Mouse (Mus musculus) midbrain, embryonic 12.5 days (tissue): ENCODE data around the gene Epha10. TPM values are rescaled to one million over a fixed set of nuclear protein-coding genes. Genes with fewer than 3 reads are reported as not detected.

ENCODE experiments used
- ATAC-seq: fragments of 200-750 bp; cut with Nextera tagmentation; 2 replicates; pipeline ENCODE4 v1.8.0; 2017; ENCODE audit warnings: low read depth, moderate TSS enrichment, moderate library complexity; ENCODE audit not compliant: low FRiP score
- H3K27ac ChIP-seq: fragments of 300-500 bp; sonication (generic); replicated peaks from 2 replicates; pipeline ENCODE4 v1.5.1; 2016; ENCODE audit warnings: mild to moderate bottlenecking
- H3K27me3 ChIP-seq: fragments of 300-500 bp; sonication (generic); 2 replicates; pipeline ENCODE4 v1.6.1; 2016; ENCODE audit warnings: mild to moderate bottlenecking
- H3K36me3 ChIP-seq: fragments of 300-500 bp; sonication (generic); 2 replicates; pipeline ENCODE4 v1.6.1; 2016
- H3K4me1 ChIP-seq: fragments of 300-500 bp; sonication (generic); 2 replicates; pipeline ENCODE4 v1.6.1; 2016
- H3K4me2 ChIP-seq: fragments of 300-500 bp; sonication (generic); replicated peaks from 2 replicates; pipeline ENCODE4 v1.6.1; 2016; ENCODE audit warnings: mild to moderate bottlenecking, moderate library complexity
- H3K4me3 ChIP-seq: fragments of 300-500 bp; sonication (generic); 2 replicates; pipeline ENCODE4 v1.5.1; 2016; ENCODE audit warnings: mild to moderate bottlenecking
- H3K9ac ChIP-seq: fragments of 300-500 bp; sonication (generic); replicated peaks from 2 replicates; pipeline ENCODE4 v1.6.1; 2016; ENCODE audit warnings: mild to moderate bottlenecking, moderate library complexity
- H3K9me3 ChIP-seq: fragments of 300-500 bp; sonication (generic); 2 replicates; pipeline ENCODE4 v1.6.1; 2016; ENCODE audit warnings: mild to moderate bottlenecking
- WGBS: fragments of 180-500 bp; shearing (Covaris S2); methylation state at CpG from one replicate; pipeline ENCODE4 v1.1.7; 2016; 5-methylcytosine and 5-hydroxymethylcytosine counted together
- polyA plus RNA-seq: library from polyadenylated mRNA; unstranded; fragments of >200 nt; fragmentation: Nextera tagmentation; extraction: Ambion mirVana; gene quantifications from 2 replicates; pipeline ENCODE4 v1.2.1, GENCODE M21; 2016

Epha10 gene
- polyA plus RNA-seq: 12.3 and 13.3 TPM in 2 replicates

GRCm38 (mm10) chr4:124880599-124880998 is at the start of gene Epha10:
TSS of gene Epha10 (plus strand) at chr4:124880899.
- H3K27me3 ChIP-seq: peaks cover 55% of the 10 kb centered on the region
- H3K36me3 ChIP-seq: no peaks in the 10 kb centered on the region
- peak within 1 kb of the TSS; percentile 77 for H3K4me2 ChIP-seq
- no peaks in the 10 kb centered on the region for H3K9me3 ChIP-seq
- 4% methylated on average over 11 of the region's 11 CpGs for WGBS
- peak within 1 kb of the TSS; percentile 58 for H3K4me3 ChIP-seq
- no peak for ATAC-seq
- H3K9ac ChIP-seq: peak within 1 kb of the TSS; percentile 53
- peaks cover 31% of the 10 kb centered on the region for H3K4me1 ChIP-seq
- peak within 1 kb of the TSS; percentile 83 for H3K27ac ChIP-seq

DNA sequence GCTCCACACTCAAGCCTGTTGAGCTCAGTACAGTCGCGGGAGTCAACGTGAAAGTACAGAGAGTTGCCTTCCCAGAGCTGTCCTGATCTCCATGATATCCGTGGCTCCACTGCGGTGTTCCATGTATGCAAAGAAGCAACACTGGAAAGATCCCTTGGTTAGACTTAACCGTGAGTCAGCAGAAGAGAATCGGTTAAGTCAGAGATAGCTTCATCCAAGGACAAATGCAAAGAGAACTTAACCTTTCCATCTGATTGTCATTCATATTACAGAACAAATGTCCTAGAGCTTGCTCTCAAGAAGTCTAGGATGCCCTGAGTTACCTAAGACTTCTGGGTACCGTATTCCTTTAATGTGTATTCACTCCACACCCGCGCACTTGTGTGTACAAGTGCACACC is 47.9 kb upstream of the Epha10 start:
- Histone ChIP-seq H3K9me3 (no peaks in the 10 kb centered on the region), H3K27me3 (no peaks in the 10 kb centered on the region), H3K4me2 (no peak overlapping the region), H3K4me3 (no peak overlapping the region), H3K4me1 (no peaks in the 10 kb centered on the region), H3K9ac (no peak overlapping the region), H3K36me3 (peaks cover 61% of the 10 kb centered on the region), H3K27ac (no peak overlapping the region)
- 96% methylated on average over 10 of the region's 10 CpGs for WGBS
- no peak for ATAC-seq

- Histone ChIP-seq H3K36me3 (peaks cover 70% of the 10 kb centered on the region), H3K27ac (no peak overlapping the region), H3K4me1 (no peaks in the 10 kb centered on the region), H3K9ac (no peak overlapping the region), H3K27me3 (no peaks in the 10 kb centered on the region), H3K4me2 (no peak overlapping the region), H3K9me3 (no peaks in the 10 kb centered on the region), H3K4me3 (no peak overlapping the region)
- ATAC-seq: no peak
- 88% methylated on average over 14 of the region's 14 CpGs for WGBS
Observed at GRCm38 (mm10) chr4:124838035-124838700, 42.5 kb upstream of the Epha10 start.

GRCm38 (mm10) chr4:124840998-124841397 is 39.7 kb upstream of the Epha10 start:
- WGBS: 100% methylated on average over 1 of the region's 1 CpGs
- peaks cover 71% of the 10 kb centered on the region for H3K36me3 ChIP-seq
- no peak overlapping the region for H3K4me2 ChIP-seq
- H3K9ac ChIP-seq: no peak overlapping the region
- ATAC-seq: no peak
- no peaks in the 10 kb centered on the region for H3K4me1 ChIP-seq
- no peak overlapping the region for H3K4me3 ChIP-seq
- no peaks in the 10 kb centered on the region for H3K9me3 ChIP-seq
- no peak overlapping the region for H3K27ac ChIP-seq
- H3K27me3 ChIP-seq: no peaks in the 10 kb centered on the region

DNA sequence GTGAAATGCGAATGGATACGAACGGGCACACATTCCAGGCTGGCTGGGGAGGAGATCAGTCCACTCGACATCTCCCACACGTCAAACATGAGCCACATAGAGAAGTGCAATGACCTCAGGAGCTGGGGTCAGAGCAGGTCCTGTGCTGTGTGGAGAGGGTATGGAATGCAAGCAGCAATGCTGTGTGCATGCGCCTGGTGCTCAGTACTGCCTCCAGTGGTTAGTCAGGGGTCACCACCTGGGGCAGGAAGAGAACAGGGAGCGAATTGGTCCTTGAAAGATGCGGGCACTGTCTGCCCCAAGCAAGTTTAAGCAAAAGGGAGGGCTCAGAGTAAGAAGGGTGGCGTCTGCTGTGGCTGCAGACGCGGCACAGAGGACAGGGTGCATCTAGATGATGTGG is 37.2 kb upstream of the Epha10 start:
- H3K4me3 ChIP-seq: no peak overlapping the region
- no peak for ATAC-seq
- peaks cover 8% of the 10 kb centered on the region; the same call in 1 of the 2 replicates for H3K4me1 ChIP-seq
- peaks cover 58% of the 10 kb centered on the region for H3K36me3 ChIP-seq
- WGBS: 59% methylated on average over 11 of the region's 11 CpGs
- no peaks in the 10 kb centered on the region for H3K27me3 ChIP-seq
- H3K27ac ChIP-seq: no peak overlapping the region
- no peaks in the 10 kb centered on the region for H3K9me3 ChIP-seq
- no peak overlapping the region for H3K9ac ChIP-seq
- H3K4me2 ChIP-seq: no peak overlapping the region

- H3K4me2 ChIP-seq: no peak overlapping the region
- 5% methylated on average over 8 of the region's 8 CpGs for WGBS
- no peak overlapping the region for H3K4me3 ChIP-seq
- H3K27ac ChIP-seq: 0 out of 2 replicates have a peak overlapping the region, but pooled peaks have one; percentile 7
- H3K9ac ChIP-seq: no peak overlapping the region; the same call in 1 of the 2 replicates
- peaks cover 22% of the 10 kb centered on the region for H3K36me3 ChIP-seq
- H3K9me3 ChIP-seq: no peaks in the 10 kb centered on the region
- no peak for ATAC-seq
- H3K27me3 ChIP-seq: no peaks in the 10 kb centered on the region
- peaks cover 27% of the 10 kb centered on the region for H3K4me1 ChIP-seq
Observed at GRCm38 (mm10) chr4:124847573-124847972, 33.1 kb upstream of the Epha10 start.

DNA sequence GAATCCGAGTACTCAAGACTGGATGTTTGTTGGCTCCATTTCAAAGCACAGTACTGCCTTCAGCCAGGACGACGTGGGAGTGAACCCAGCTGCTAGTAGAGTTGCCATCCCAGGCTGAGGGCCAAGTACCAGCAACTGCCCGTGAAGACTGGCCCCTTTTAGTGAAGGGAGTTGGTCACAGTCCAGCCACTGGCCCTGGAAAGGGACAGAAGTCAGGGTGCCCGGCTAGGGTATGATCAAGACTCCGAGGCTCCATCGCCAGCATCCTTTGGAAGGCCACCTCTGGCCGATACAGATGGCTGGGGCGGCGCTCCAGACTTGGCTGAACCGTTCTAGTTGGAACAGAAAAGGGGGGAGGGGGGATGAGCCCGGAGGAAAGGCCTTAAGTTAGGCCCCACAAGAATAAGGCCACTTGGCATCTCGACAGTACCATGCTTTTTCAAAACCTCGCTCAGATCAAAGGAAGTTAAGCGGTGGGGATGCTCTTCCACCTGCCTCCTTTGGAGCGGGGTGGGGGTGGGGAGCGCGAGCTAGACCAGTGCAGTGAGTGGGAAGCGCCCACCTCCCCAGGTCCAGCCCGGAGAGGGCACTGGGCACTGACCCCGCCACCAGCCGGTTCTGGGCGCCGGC is 31.0 kb upstream of the Epha10 start:
- WGBS: 2% methylated on average over 24 of the region's 24 CpGs
- Histone ChIP-seq H3K4me1 (peaks cover 27% of the 10 kb centered on the region), H3K27me3 (no peaks in the 10 kb centered on the region), H3K4me2 (peak overlapping the region; percentile 92), H3K9ac (peak overlapping the region; percentile 87), H3K9me3 (no peaks in the 10 kb centered on the region), H3K27ac (peak overlapping the region; percentile 96), H3K36me3 (peaks cover 22% of the 10 kb centered on the region), H3K4me3 (peak overlapping the region; percentile 100)
- peak; percentile 57 for ATAC-seq

DNA sequence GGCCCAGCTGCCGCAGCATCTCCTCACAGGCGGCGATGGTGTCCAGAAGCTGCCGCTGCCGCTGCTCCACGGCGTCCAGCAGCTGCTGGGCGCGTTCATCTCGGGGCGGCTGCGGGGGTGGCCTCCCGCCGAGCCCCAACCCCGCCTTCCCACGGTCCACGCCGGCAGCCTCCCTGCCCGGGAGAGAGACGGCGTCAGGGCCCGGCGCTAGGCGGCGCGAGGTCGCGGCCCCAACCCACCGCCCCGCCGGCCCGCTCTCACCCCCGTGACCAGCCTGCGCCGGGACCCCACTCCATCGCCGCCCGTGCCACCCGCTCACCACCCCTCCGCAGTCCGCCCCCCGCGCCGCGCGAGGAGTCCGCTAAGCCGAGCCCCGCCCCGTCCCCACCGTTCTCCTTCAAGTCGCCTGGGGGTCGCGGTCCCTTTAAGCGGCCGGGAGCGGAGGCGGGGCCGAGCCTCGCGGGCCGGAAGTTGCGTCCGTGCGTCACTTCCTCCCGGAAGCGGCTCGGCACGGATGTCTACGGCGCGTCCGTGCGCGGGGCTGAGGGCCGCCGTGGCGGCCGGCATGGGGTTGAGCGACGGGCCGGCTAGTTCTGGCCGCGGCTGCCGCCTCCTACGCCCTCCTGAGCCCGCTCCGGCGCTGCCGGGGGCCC is 30.3 kb upstream of the Epha10 start, which contains the start of gene Yrdc:
Yrdc (plus strand) TSS at position 419 of the 653 bp plus-strand sequence.
- peak within 1 kb of the TSS; percentile 87 for H3K9ac ChIP-seq
- WGBS: under 1% methylated on average over 86 of the region's 90 CpGs
- H3K4me3 ChIP-seq: peak within 1 kb of the TSS; percentile 100
- H3K4me1 ChIP-seq: peaks cover 27% of the 10 kb centered on the region
- H3K9me3 ChIP-seq: no peaks in the 10 kb centered on the region
- H3K4me2 ChIP-seq: peak within 1 kb of the TSS; percentile 92
- peaks cover 20% of the 10 kb centered on the region for H3K36me3 ChIP-seq
- no peaks in the 10 kb centered on the region for H3K27me3 ChIP-seq
- peak; percentile 93 for ATAC-seq
- H3K27ac ChIP-seq: peak within 1 kb of the TSS; percentile 96

GRCm38 (mm10) chr4:124850933-124851658 is 29.6 kb upstream of the Epha10 start, which contains the start of gene 1110065P20Rik:
TSS of gene 1110065P20Rik (minus strand) at chr4:124851196.
- H3K9me3 ChIP-seq: no peaks in the 10 kb centered on the region
- peak within 1 kb of the TSS; percentile 96 for H3K27ac ChIP-seq
- 1% methylated on average over 64 of the region's 75 CpGs for WGBS
- H3K4me2 ChIP-seq: peak within 1 kb of the TSS; percentile 92
- H3K4me1 ChIP-seq: peaks cover 27% of the 10 kb centered on the region
- H3K4me3 ChIP-seq: peak within 1 kb of the TSS; percentile 100
- peak within 1 kb of the TSS; percentile 87 for H3K9ac ChIP-seq
- no peaks in the 10 kb centered on the region for H3K27me3 ChIP-seq
- ATAC-seq: peak; percentile 31
- peaks cover 27% of the 10 kb centered on the region for H3K36me3 ChIP-seq

DNA sequence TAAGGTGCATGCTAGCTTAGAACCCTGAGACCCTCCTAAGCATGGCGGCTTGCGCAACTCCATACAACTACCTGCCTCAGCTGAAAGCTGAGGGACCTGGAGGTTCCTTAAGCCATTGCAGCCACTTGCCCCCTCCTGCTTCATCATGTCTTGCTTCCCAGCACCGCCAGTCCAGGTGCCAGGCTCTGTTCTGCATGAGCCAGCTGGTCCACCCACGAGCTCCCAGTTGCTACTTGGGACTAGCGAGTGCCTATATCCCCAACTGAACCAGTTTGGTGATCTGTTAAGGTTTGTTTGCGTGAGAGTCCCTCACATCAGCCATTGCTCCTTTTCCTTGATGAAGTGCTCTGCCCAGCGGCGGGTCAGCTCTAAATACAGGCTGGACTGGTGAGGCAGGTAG is 24.4 kb upstream of the Epha10 start:
- ATAC-seq: no peak
- Histone ChIP-seq H3K9ac (no peak overlapping the region), H3K4me1 (peaks cover 22% of the 10 kb centered on the region), H3K36me3 (peaks cover 59% of the 10 kb centered on the region), H3K9me3 (no peaks in the 10 kb centered on the region), H3K27me3 (no peaks in the 10 kb centered on the region), H3K27ac (no peak overlapping the region), H3K4me2 (no peak overlapping the region), H3K4me3 (no peak overlapping the region)
- 95% methylated on average over 8 of the region's 8 CpGs for WGBS

DNA sequence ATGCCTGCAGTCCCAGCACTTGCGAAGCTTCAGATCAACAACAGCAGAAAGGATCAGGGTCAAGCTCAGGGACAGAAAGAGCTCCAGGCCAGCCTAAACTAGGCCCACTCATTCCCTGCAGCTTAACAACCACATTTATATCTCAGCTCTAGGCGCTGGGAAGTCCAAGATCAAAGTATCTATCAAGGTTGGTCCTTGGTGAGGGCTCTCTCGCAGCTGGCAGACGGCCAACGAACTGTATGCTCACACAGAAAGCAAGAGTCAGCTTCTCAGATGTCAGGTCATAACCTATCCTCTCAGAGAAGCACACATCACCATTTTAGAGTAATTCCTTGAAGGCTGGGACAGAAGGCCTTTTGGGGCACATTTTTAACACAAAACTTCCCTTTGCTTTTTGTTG is 22.3 kb upstream of the Epha10 start:
- no peak overlapping the region for H3K9ac ChIP-seq
- H3K4me2 ChIP-seq: no peak overlapping the region
- no peaks in the 10 kb centered on the region for H3K9me3 ChIP-seq
- peaks cover 7% of the 10 kb centered on the region; the same call in 1 of the 2 replicates for H3K27me3 ChIP-seq
- WGBS: 82% methylated on average over 5 of the region's 5 CpGs
- H3K4me3 ChIP-seq: no peak overlapping the region
- H3K36me3 ChIP-seq: peaks cover 57% of the 10 kb centered on the region
- peaks cover 19% of the 10 kb centered on the region for H3K4me1 ChIP-seq
- no peak for ATAC-seq
- H3K27ac ChIP-seq: no peak overlapping the region
